Mouse (Mus musculus) right cerebral cortex, postnatal 4 days (tissue): ENCODE measurements around the gene Dip2b.

Experiments used
- DNase-seq: peaks from one replicate; pipeline ENCODE4 v3.0.0-alpha.2; 2022

Dip2b gene

GRCm38 (mm10) chr15:100038470-100038971 lies at the start of gene Dip2b:
Gene Dip2b (plus strand): TSS chr15:100038664.
- DNase-seq, result peak; percentile 100

GRCm38 (mm10) chr15:99993100-99993499 lies 45.4 kb upstream of the Dip2b start:
- no peak for DNase-seq

GRCm38 (mm10) chr15:99997114-99997804 lies 41.2 kb upstream of the Dip2b start:
- no peak for DNase-seq

- DNase-seq, result no peak
These were observed 39.1 kb upstream of the Dip2b start for GRCm38 (mm10) chr15:99999390-99999789.

- no peak for DNase-seq
These were observed 33.7 kb upstream of the Dip2b start for GRCm38 (mm10) chr15:100004677-100005273.

GRCm38 (mm10) chr15:100006180-100006579 lies 32.3 kb upstream of the Dip2b start:
- no peak for DNase-seq

- no peak for DNase-seq
These were observed 20.1 kb upstream of the Dip2b start for GRCm38 (mm10) chr15:100018280-100018899.

GRCm38 (mm10) chr15:100021175-100021574 lies 17.3 kb upstream of the Dip2b start:
- no peak for DNase-seq

- peak; percentile 50 for DNase-seq
These were observed 15.5 kb upstream of the Dip2b start for GRCm38 (mm10) chr15:100022923-100023322.

- DNase-seq, result no peak
These were observed 13.2 kb upstream of the Dip2b start for GRCm38 (mm10) chr15:100025076-100025834.

- DNase-seq, result no peak
These were observed 10.3 kb upstream of the Dip2b start for GRCm38 (mm10) chr15:100028133-100028532.

GRCm38 (mm10) chr15:100029497-100029896 lies 9.0 kb upstream of the Dip2b start:
- DNase-seq, result no peak

- no peak for DNase-seq
These were observed 8.6 kb upstream of the Dip2b start for GRCm38 (mm10) chr15:100029900-100030299.

GRCm38 (mm10) chr15:100032546-100032945 lies 5.9 kb upstream of the Dip2b start:
- DNase-seq, result no peak

- DNase-seq, result peak; percentile 47
These were observed 687 bp downstream of the Dip2b start for GRCm38 (mm10) chr15:100039001-100039701.

GRCm38 (mm10) chr15:100040541-100041266 lies 2.2 kb downstream of the Dip2b start:
- DNase-seq, result peak; percentile 24

- DNase-seq, result no peak
These were observed 3.0 kb downstream of the Dip2b start for GRCm38 (mm10) chr15:100041267-100042047.

- no peak for DNase-seq
These were observed 3.6 kb downstream of the Dip2b start for GRCm38 (mm10) chr15:100042048-100042400.

GRCm38 (mm10) chr15:100045576-100045975 lies 7.1 kb downstream of the Dip2b start:
- DNase-seq, result no peak

- DNase-seq, result no peak
These were observed 11.1 kb downstream of the Dip2b start for GRCm38 (mm10) chr15:100049496-100050087.

GRCm38 (mm10) chr15:100050940-100051339 lies 12.5 kb downstream of the Dip2b start:
- DNase-seq, result no peak
